Mouse (Mus musculus) heart, postnatal 0 days (tissue): Measurements from ENCODE around the gene 2900011O08Rik. TPM values are rescaled to one million over a fixed set of nuclear protein-coding genes. Genes with fewer than 3 reads are reported as not detected.

Source experiments
- ATAC-seq: fragments of 200-750 bp; cut with Nextera tagmentation; 2 replicates; pipeline ENCODE4 v1.8.0; 2017; ENCODE audit warnings: low read depth, moderate number of reproducible peaks, moderate library complexity; ENCODE audit not compliant: insufficient read depth
- DNase-seq: peaks from one replicate; pipeline ENCODE4 v3.0.0-alpha.2; 2016; ENCODE audit warnings: low spot score
- H3K27ac ChIP-seq: fragments of 300-500 bp; sonication (generic); 2 replicates; pipeline ENCODE4 v1.5.1; 2014; ENCODE audit warnings: low read depth, mild to moderate bottlenecking
- H3K27me3 ChIP-seq: fragments of 300-500 bp; sonication (generic); 2 replicates; pipeline ENCODE4 v1.6.1; 2014; ENCODE audit warnings: low read length, mixed read lengths; ENCODE audit not compliant: control insufficient read depth, insufficient read depth
- H3K36me3 ChIP-seq: fragments of 300-500 bp; sonication (generic); replicated peaks from 2 replicates; pipeline ENCODE4 v1.6.1; 2014; ENCODE audit warnings: low read length, mixed read lengths; ENCODE audit not compliant: control insufficient read depth, insufficient read depth
- H3K4me1 ChIP-seq: fragments of 300-500 bp; sonication (generic); 2 replicates; pipeline ENCODE4 v1.6.1; 2014; ENCODE audit warnings: antibody characterized with exemption; ENCODE audit not compliant: control insufficient read depth, insufficient read depth
- H3K4me2 ChIP-seq: fragments of 300-500 bp; sonication (generic); 2 replicates; pipeline ENCODE4 v1.6.1; 2014; ENCODE audit warnings: low read depth, mild to moderate bottlenecking, low read length, moderate library complexity
- H3K4me3 ChIP-seq: fragments of 300-500 bp; sonication (generic); 2 replicates; pipeline ENCODE4 v1.5.1; 2014; ENCODE audit warnings: low read depth, low read length
- H3K9ac ChIP-seq: fragments of 300-500 bp; sonication (generic); replicated peaks from 2 replicates; pipeline ENCODE4 v1.6.1; 2014; ENCODE audit warnings: low read depth, low read length, mixed read lengths
- H3K9me3 ChIP-seq: fragments of 300-500 bp; sonication (generic); replicated peaks from 2 replicates; pipeline ENCODE4 v1.6.1; 2016; ENCODE audit warnings: low read length; ENCODE audit not compliant: control insufficient read depth
- CTCF ChIP-seq: IDR thresholded peaks from 2 replicates; pipeline ENCODE4 v1.5.1; 2016; ENCODE audit warnings: antibody characterized with exemption, control low read depth, low read depth
- EP300 ChIP-seq: IDR thresholded peaks from 2 replicates; pipeline ENCODE4 v1.6.1; 2016; ENCODE audit warnings: antibody characterized with exemption, low read depth
- WGBS: fragments of 180-500 bp; shearing (Covaris S2); extraction: QIAGEN DNeasy Blood & Tissue Kit; methylation state at CpG from one replicate; pipeline ENCODE4 v1.1.7; 2014; 5-methylcytosine and 5-hydroxymethylcytosine counted together
- polyA plus RNA-seq: library from polyadenylated mRNA; unstranded; fragments of >200 nt; fragmentation: Nextera tagmentation; extraction: Ambion mirVana; gene quantifications from 2 replicates; pipeline ENCODE4 v1.2.1, GENCODE M21; 2015
- total RNA-seq: library from RNA; depleted of rRNA; stranded (reverse); fragments of >200 nt; gene quantifications from 2 replicates; pipeline ENCODE4 v1.2.3, GENCODE M21; 2014; ENCODE audit warnings: low replicate concordance

2900011O08Rik gene
- total and polyA plus RNA-seq, 2 experiments from 2014 or later, result 0.04 to 0.07 TPM

DNA sequence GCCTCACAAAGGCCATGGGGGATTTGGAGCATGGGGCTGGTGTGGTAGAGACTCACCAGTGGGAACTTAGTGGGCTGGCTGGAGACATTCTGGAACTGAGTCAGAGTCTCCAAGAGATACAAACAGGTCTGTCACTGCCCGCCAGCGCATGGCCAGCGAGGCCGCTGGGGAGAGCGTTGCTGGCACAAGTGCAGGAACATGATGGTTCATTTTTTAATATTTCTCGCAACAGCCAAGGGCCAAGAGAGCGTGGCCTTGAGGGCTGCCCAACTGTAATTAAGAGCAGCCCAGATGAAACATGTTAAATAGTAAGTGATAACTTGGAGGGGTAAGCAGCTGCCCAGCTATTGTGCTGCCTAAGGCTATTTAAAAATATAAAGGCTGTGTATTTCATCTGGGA is 138.3 kb downstream of the 2900011O08Rik start:
- WGBS, result 96% methylated on average over 7 of the region's 7 CpGs
- Histone ChIP-seq H3K9ac (no peak overlapping the region), H3K4me2 (no peak overlapping the region), H3K36me3 (peaks cover 95% of the 10 kb centered on the region), H3K4me1 (no peaks in the 10 kb centered on the region), H3K27me3 (no peaks in the 10 kb centered on the region), H3K4me3 (no peak overlapping the region), H3K9me3 (no peaks in the 10 kb centered on the region), H3K27ac (no peak overlapping the region)
- no peak for DNase-seq
- ATAC-seq, result no peak
- no peak for TF ChIP-seq EP300
- no peak for TF ChIP-seq CTCF

DNA sequence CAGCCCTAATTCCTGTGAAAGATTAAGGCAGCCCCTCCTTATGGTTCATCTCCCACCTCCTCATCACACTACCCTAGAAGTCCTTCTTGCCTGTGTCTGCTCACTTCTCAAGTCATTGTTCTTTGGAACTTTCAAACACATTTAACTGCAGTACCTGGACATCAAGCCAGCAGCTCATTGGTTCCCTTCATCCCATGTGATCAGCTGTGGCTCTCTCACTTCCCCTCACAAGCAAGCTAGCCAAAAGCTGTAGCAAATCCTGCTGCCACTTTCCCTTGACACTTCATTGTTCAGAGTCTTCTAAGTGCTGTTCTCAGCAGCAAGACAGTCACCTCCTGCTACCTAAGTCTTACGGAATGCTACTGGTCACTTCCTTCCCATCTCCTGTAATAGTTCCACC is 138.8 kb downstream of the 2900011O08Rik start:
- Histone ChIP-seq H3K9me3 (no peaks in the 10 kb centered on the region), H3K27me3 (no peaks in the 10 kb centered on the region)

DNA sequence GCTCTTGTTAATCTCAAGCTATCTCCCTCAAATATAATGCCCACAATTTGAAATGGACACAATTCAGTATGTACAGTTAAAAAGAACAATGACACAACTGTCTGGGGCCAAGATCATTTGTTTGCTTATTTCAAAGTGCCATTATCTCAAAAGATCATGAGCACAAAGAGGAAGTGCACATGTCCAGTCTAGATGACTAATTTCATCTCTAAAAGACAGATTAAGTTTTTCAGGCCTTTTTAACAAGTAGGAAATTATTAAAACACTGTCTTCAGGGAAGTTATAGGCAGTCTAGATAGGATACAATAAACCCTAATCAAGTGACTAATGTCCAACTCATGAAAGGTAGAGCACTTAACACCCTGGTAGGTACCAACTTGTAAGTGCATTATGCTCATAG is 142.6 kb downstream of the 2900011O08Rik start:
- no peak overlapping the region for H3K4me2 ChIP-seq
- DNase-seq (no peak), ATAC-seq (no peak)
- peaks cover 92% of the 10 kb centered on the region for H3K36me3 ChIP-seq
- no peaks in the 10 kb centered on the region for H3K27me3 ChIP-seq
- H3K4me3 ChIP-seq, result no peak overlapping the region
- no peak overlapping the region for H3K9ac ChIP-seq
- H3K4me1 ChIP-seq, result no peaks in the 10 kb centered on the region
- no peak overlapping the region for H3K27ac ChIP-seq
- TF ChIP-seq CTCF (no peak), EP300 (no peak)
- H3K9me3 ChIP-seq, result no peaks in the 10 kb centered on the region

More for the DNA sequence above, 138.8 kb downstream of the 2900011O08Rik start:
- no peak overlapping the region for H3K9ac ChIP-seq
- no peak overlapping the region for H3K4me3 ChIP-seq
- no peak overlapping the region for H3K27ac ChIP-seq
- H3K4me1 ChIP-seq, result no peaks in the 10 kb centered on the region
- 80% methylated on average over 1 of the region's 1 CpGs for WGBS
- no peak for DNase-seq
- H3K4me2 ChIP-seq, result no peak overlapping the region
- peaks cover 97% of the 10 kb centered on the region for H3K36me3 ChIP-seq
- TF ChIP-seq CTCF (no peak), EP300 (no peak)
- ATAC-seq, result no peak

GRCm38 (mm10) chr16:14130796-14131195 is 144.4 kb downstream of the 2900011O08Rik start:
- Histone ChIP-seq H3K9ac (no peak overlapping the region), H3K9me3 (no peaks in the 10 kb centered on the region), H3K27me3 (no peaks in the 10 kb centered on the region), H3K4me2 (no peak overlapping the region), H3K27ac (no peak overlapping the region), H3K4me3 (no peak overlapping the region), H3K4me1 (no peaks in the 10 kb centered on the region), H3K36me3 (peaks cover 91% of the 10 kb centered on the region)
- DNase-seq, result no peak
- TF ChIP-seq CTCF (no peak), EP300 (no peak)
- 89% methylated on average over 7 of the region's 7 CpGs for WGBS
- ATAC-seq, result no peak

- 80% methylated on average over 3 of the region's 3 CpGs for WGBS
- H3K4me3 ChIP-seq, result no peak overlapping the region
- DNase-seq, result no peak
- H3K4me2 ChIP-seq, result no peak overlapping the region
- H3K27ac ChIP-seq, result no peak overlapping the region
- H3K36me3 ChIP-seq, result peaks cover 92% of the 10 kb centered on the region
- H3K27me3 ChIP-seq, result no peaks in the 10 kb centered on the region
- no peaks in the 10 kb centered on the region for H3K4me1 ChIP-seq
- TF ChIP-seq CTCF (no peak), EP300 (no peak)
- no peak for ATAC-seq
- H3K9ac ChIP-seq, result no peak overlapping the region
- H3K9me3 ChIP-seq, result no peaks in the 10 kb centered on the region
Observed at GRCm38 (mm10) chr16:14131376-14131775, 145.0 kb downstream of the 2900011O08Rik start.

DNA sequence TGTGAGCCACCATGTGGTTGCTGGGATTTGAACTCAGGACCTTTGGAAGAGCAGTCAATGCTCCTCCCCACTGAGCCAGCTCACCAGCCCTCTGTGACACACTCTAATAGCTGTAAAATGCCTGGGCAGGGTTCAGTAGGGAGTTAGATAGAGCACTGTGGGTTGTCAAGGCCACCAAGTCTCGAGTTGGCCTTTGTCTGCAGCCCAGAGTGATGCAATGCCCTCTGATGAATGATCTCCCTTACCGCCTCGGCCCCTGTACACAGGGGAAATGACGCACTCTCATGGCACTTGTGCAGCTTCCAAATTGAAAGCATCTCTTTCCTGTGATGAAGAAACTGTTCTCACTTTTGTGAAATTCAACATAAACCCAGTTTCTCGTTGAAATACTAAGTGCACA is 145.4 kb downstream of the 2900011O08Rik start:
- whole genome bisulfite sequencing, result 77% methylated on average over 5 of the region's 5 CpGs
- no peak for TF ChIP-seq CTCF
- TF ChIP-seq EP300, result no peak

More for the DNA sequence above, 145.4 kb downstream of the 2900011O08Rik start:
- Histone ChIP-seq H3K4me2 (no peak overlapping the region), H3K4me3 (no peak overlapping the region), H3K27ac (no peak overlapping the region), H3K9me3 (no peaks in the 10 kb centered on the region), H3K9ac (no peak overlapping the region), H3K27me3 (no peaks in the 10 kb centered on the region), H3K36me3 (peaks cover 93% of the 10 kb centered on the region), H3K4me1 (no peaks in the 10 kb centered on the region)
- no peak for DNase-seq
- no peak for ATAC-seq
